Mouse (Mus musculus) CD8-positive naive resting alpha-beta T cell, adult 2 months (primary cell): ENCODE results near the gene Rchy1.
"Not testable (repeated sequence)": the region's sequence is repeated elsewhere in the genome, so short reads cannot be mapped to it uniquely, and the experiment has no call there.

Source experiments
- DNase-seq, 2 experiments: peaks; one replicate each; pipeline ENCODE4 v3.0.0; 2022; ENCODE audit warnings: low read depth in 2 of 2, low spot score in 2 of 2

Gene Rchy1

DNA sequence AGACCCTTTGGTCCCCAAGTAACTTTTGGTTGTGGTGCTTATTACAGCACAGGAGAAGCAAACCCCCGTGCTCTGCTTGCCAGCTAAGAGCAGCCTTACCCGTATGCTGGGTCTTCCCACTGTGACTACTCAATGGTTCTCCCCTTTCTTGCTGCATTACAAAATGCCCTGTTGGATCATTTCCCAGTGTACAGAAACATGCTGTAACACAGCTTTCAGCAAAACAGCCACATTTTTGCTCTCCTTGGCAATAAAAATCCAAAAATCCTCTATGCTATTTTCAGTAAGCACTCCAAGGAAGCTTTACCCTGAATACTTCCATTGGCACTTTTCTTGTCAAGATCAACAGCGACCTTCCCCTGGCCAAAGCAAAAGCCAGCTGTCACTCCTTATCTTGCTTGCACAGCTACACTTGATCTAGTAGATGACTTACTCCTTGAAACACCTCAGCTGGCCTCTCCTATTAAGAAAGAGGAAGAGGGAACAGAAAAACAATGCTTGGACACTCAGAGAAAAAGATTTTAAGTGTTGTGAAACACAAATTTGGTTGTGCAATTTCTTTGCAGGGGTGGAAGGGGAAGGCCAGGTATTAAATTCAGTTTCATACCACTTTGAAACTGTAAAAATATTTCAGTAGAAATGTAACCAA is 2.1 kb downstream of the Rchy1 start:
- DNase-seq, result no peak

DNA sequence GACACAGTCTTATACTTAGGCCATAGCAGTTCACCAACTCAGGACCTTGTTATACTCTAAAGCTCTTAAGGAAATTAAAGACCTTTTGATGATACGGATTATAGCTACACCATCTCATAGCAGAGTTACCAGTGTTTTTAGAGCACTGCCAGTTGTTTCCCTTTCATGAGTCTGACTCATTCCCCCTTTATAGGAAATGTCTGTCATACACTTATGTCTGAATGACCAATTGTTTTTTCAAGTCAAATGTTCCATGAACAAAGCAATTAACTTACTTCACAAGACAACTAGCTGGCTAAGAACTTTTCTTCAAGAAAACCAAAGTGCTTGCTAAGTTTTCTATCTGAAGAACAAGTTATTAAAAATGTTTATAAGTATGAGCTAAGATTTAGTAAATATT is 2.9 kb downstream of the Rchy1 start:
- DNase-seq, result no peak

DNA sequence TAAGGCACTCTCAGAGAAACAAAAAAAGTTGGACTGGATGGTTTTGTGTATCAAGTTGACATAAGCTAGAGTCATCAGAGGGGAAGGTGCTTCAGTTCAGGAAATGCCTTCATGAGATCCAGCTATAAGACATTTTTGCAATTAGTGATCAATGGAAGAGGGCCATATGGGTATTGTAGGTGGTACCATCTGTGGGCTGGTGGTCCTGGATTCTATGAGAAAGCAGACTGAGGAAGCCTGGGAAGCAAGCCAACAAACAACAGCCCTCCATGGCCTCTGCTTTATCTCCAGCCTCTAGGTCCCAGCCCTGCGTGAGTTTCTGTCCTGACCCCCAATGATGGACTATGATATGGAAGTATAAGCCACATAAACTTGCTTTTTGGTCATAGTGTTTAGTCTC is 3.8 kb downstream of the Rchy1 start:
- DNase-seq, result no peak

DNA sequence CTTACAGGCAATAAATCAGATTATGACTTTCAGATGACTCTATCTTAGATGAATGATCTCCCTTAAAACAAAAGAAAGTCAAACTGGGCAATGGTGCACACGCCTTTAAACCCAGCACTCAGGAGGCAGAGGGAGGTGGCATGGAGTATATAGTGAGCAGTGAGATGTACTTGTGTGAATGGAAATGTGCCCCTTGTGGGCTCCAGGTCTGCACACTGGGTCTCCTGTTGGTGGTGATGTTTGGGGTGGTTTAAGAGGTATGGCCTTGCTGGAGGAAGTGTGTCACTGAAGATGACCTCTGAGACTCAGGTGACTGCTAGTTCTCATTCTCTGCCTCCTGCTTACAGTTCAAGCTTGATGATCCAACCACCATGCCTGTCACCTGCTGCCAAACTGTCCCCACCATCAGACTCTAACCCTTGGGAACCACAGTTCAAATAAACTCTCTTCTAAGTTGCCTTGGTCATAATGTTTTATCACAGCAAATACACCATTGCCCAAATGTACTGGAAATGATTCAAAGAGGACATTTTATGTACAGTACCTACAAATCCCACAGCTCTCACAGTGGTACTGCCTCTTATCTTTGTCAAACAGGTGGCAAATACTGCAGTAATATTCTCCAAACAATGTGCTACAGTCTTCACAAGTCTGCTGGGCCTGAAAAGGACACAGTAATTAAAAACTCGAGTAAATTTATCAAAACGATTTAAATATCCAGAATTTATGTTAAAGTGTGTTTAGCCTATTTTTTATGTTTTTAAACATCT is 5.7 kb downstream of the Rchy1 start:
- no peak for DNase-seq

DNA sequence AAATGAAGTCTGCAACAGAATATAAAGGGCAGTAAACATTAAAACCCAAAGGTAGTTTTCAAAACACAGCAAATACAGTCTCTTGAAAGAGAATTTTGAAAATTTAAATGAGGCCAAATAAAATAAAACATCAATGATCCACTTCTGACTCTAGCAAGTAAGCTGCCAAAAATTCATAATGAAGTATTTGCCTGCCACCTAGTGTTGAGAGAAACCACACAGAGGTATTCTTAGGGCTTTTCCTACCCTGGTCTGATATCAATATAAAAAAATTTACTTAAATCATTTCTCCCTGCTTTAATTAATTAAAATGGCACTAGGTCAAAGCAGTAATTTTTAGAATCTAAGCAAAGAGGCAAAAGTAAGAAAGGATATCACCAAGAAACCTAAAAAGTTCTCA is 11.5 kb downstream of the Rchy1 start:
- no peak for DNase-seq

DNA sequence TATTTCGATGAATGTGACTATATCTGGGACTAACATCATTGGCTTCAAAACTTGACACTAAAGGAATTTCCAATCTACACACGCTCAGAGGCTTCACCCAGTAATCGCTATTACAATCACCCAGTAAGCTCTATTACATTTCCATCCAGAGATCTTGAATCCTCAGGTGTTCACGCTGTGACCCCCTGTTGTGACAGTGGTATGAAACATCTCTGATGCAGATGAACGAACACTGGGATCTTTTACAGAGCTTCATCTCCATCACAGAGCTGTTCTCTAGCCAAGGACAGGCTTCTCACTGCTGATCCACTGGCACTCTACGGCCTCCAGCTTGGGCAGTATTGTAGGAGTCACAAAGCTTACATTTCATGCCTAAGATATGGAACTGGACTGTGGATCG is 13.4 kb downstream of the Rchy1 start:
- DNase-seq, result no peak

GRCm38 (mm10) chr5:91947008-91947407 is 15.9 kb downstream of the Rchy1 start:
- DNase-seq, result no peak

DNA sequence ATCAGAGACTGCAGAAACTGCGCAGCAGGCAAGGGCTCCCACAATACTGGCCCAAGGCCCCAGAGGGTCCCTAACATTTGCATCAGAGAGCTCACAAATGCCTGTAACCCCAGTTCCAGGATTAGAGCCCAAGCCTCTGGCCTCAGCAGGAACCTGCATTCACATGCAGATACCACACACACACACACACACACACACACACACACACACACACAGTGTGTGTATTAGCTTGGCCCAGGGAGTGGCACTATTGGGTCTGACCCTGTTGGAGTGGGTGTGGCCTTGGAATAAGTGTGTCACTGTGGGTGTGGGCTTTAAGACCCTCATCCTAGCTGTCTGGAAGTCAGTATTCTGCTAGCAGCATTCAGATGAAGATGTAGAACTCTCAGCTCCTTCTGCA is 17.3 kb downstream of the Rchy1 start:
- DNase-seq, result not testable (repeated sequence)

GRCm38 (mm10) chr5:91913231-91913630 is 49.6 kb downstream of the Rchy1 start:
- no peak for DNase-seq

DNA sequence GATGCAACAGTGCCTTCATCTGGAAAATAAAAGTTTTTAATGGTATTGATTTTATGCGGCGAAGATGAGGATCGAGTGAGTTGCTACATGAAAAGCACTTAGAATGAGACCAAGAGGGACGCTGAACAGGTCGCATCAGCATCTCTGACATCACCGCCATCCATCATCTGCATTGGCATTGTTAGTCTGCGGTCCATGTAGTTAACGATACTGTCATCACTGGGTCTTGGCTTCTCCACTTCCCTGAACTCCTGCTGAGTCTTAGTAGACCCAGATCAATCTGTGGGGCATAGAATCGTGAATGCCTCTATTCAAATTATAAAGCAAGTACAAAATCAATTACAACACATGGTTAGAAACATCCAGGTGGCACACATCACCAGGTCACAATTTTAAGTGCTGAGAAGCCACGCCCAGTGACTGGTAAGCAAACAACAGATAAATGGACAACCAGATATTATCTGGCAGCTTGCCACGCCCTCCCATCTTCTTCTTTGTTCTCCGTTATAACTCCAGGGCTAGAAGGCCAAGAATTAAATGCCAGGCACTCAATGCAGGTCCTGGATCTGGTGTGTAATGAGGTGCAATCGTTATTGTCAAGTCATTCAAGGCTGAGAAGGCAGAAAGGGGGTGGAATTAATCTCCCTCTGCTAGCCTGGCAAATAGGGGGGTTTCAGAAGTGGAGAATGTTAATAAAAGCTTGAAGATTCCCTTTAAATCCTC is 51.3 kb downstream of the Rchy1 start:
- DNase-seq, result no peak

- no peak for DNase-seq
Measured at GRCm38 (mm10) chr5:91910616-91911015, 52.3 kb downstream of the Rchy1 start.

GRCm38 (mm10) chr5:91909010-91909620 is 53.8 kb downstream of the Rchy1 start:
- no peak for DNase-seq
